Comparison of ENCODE assay signal across 9 mouse cellular contexts in the genomic region with DNA sequence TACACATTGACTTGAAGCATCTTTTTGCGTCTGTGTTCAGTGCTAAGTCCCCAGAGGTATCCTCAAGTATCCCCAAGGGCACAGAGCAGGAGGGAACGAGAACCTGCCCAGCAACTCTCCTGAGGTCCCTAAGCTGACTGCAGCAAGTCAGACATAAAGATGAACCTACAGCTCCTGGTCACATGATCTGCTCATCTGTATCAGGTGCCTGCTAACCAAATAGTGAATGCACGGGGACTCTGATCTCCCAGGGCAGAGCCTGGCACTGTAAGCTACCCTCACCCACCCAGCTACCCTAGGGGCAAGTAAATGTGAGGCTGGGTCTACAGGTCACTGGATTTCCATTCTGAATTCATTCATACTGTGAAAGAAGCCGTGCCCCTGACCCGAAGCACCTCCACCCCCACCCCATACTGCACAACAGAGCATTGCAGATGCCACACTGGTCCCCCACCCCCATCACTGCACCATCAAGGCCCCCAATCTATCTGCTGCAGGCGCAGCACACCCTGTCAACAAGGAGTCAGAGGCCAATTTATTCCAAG. TPM values are rescaled to one million over a fixed set of nuclear protein-coding genes. Genes with fewer than 3 reads are reported as not detected.
DNase-seq lines count a peak whose midpoint lies in the region; ATAC-seq and TF ChIP-seq lines count a peak whose summit lies in the region.
"Had no signal": no experiment of that assay in that cellular context is flagged by ENCODE, and none has a peak within 500 bp of the region (broad histone marks: within the 10 kb centered on the region; RNA-seq: fewer than 3 reads in every experiment).

No protein-coding gene starts in this region.

- TF ChIP-seq CTCF in MEL (IDR thresholded peaks at IDR 0.05 in 2 of 3, conservative IDR thresholded peaks at IDR 0.05 in 1 of 3; ENCODE audit: control insufficient read depth in 1 of 3, insufficient read depth in 1 of 3, low read depth in 2 of 3, low read length in 3 of 3, poor library complexity in 1 of 3, severe bottlenecking in 1 of 3): no peak

- H3K27ac ChIP-seq in heart, embryonic 10.5 days: peak overlapping the region; percentile 92
- H3K27ac ChIP-seq in MEL (ENCODE audit: control insufficient read depth, low read depth, low read length): no peak overlapping the region
- no peak overlapping the region for H3K27ac ChIP-seq in heart, embryonic 16.5 days (ENCODE audit: low read length)
- H3K27ac ChIP-seq in midbrain, embryonic 11.5 days (ENCODE audit: low read depth, low read length): no peak overlapping the region

- H3K4me1 ChIP-seq in heart, embryonic 10.5 days: peaks cover 67% of the 10 kb centered on the region
- H3K4me1 ChIP-seq in MEL (ENCODE audit: control insufficient read depth in 1 of 2, insufficient read depth in 2 of 2, low read length in 2 of 2): peaks cover 0 to 11% of the 10 kb centered on the region in 2 experiments; a peak in 1 of 4 replicates
- peaks cover 43% of the 10 kb centered on the region for H3K4me1 ChIP-seq in heart, embryonic 16.5 days (ENCODE audit: control insufficient read depth, insufficient read depth, low read length)
- peaks cover 52% of the 10 kb centered on the region for H3K4me1 ChIP-seq in midbrain, embryonic 11.5 days (ENCODE audit: control insufficient read depth, insufficient read depth, low read length)

- WGBS in heart, embryonic 10.5 days: 32% methylated on average over 6 of the region's 6 CpGs
- 26% methylated on average over 6 of the region's 6 CpGs for WGBS in heart, embryonic 16.5 days
- WGBS in midbrain, embryonic 11.5 days: 26% methylated on average over 6 of the region's 6 CpGs

- peak overlapping the region; percentile 88 for H3K4me3 ChIP-seq in heart, embryonic 10.5 days
- H3K4me3 ChIP-seq in MEL (ENCODE audit: control insufficient read depth in 1 of 2, insufficient read depth in 1 of 2, low read depth in 2 of 2, low read length in 2 of 2): no peak overlapping the region
- H3K4me3 ChIP-seq in heart, embryonic 16.5 days (ENCODE audit: low read length): peak overlapping the region; percentile 79
- H3K4me3 ChIP-seq in midbrain, embryonic 11.5 days (ENCODE audit: low read depth, low read length): peak overlapping the region; percentile 89

- no peaks in the 10 kb centered on the region for H3K9me3 ChIP-seq in heart, embryonic 10.5 days
- no peaks in the 10 kb centered on the region for H3K9me3 ChIP-seq in MEL (replicated peaks; ENCODE audit: insufficient read depth, low read length)
- H3K9me3 ChIP-seq in heart, embryonic 16.5 days (replicated peaks; ENCODE audit: control insufficient read depth, low read length): no peaks in the 10 kb centered on the region
- H3K9me3 ChIP-seq in midbrain, embryonic 11.5 days (ENCODE audit: control insufficient read depth, low read length): no peaks in the 10 kb centered on the region

- H3K79me2 ChIP-seq in MEL (ENCODE audit: control insufficient read depth, insufficient read depth, low read length, poor library complexity): no peaks in the 10 kb centered on the region

- no peak for TF ChIP-seq POLR2A in MEL (IDR thresholded peaks at IDR 0.05; ENCODE audit: control insufficient read depth in 1 of 2, insufficient read depth in 1 of 2, low read depth in 1 of 2, low read length in 2 of 2, poor library complexity in 1 of 2)

- no peaks in the 10 kb centered on the region for H3K36me3 ChIP-seq in heart, embryonic 10.5 days
- no peaks in the 10 kb centered on the region; a peak in 1 of 4 replicates for H3K36me3 ChIP-seq in MEL (ENCODE audit: control insufficient read depth in 1 of 2, insufficient read depth in 2 of 2, low read length in 2 of 2)
- H3K36me3 ChIP-seq in heart, embryonic 16.5 days (ENCODE audit: control insufficient read depth, insufficient read depth): no peaks in the 10 kb centered on the region
- no peaks in the 10 kb centered on the region for H3K36me3 ChIP-seq in midbrain, embryonic 11.5 days (ENCODE audit: control insufficient read depth, insufficient read depth, low read length)

- no peak for DNase-seq in heart, embryonic 10.5 days (ENCODE audit: low spot score)
- DNase-seq in heart, adult 18-20 months: no peak
- DNase-seq in MEL (ENCODE audit: low read depth, low spot score): no peak
- DNase-seq in midbrain, embryonic 11.5 days (ENCODE audit: low spot score, missing footprints): no peak
- DNase-seq in left cerebral cortex, adult 8-10 months (ENCODE audit: low spot score in 2 of 2): no peak
- DNase-seq in ovary, postnatal 36 days (ENCODE audit: low spot score): no peak
- DNase-seq in layer of hippocampus, postnatal 10 days (ENCODE audit: low spot score in 2 of 2): no peak

- TF ChIP-seq RAD21 in MEL (IDR thresholded peaks at IDR 0.05; ENCODE audit: low read depth, low read length): no peak

- no peak for ATAC-seq in heart, embryonic 16.5 days (replicated peaks; ENCODE audit: extremely low read depth, insufficient read depth, low FRiP score)
- ATAC-seq in midbrain, embryonic 11.5 days (ENCODE audit: low FRiP score): no peak

- H3K4me2 ChIP-seq in heart, embryonic 16.5 days (ENCODE audit: low read depth, low read length): peak overlapping the region; percentile 92
- H3K4me2 ChIP-seq in midbrain, embryonic 11.5 days: peak overlapping the region; percentile 96

- no peak for TF ChIP-seq EP300 in MEL (IDR thresholded peaks at IDR 0.05; ENCODE audit: low read depth in 1 of 2, low read length in 2 of 2)

- no peak overlapping the region for H3K9ac ChIP-seq in MEL (ENCODE audit: control insufficient read depth, low read depth, low read length, poor library complexity, severe bottlenecking)
- peak overlapping the region; percentile 85 for H3K9ac ChIP-seq in heart, embryonic 16.5 days (ENCODE audit: low read length)
- peak overlapping the region; percentile 88 for H3K9ac ChIP-seq in midbrain, embryonic 11.5 days (ENCODE audit: low read length)

- H3K27me3 ChIP-seq in heart, embryonic 10.5 days (ENCODE audit: insufficient read depth, poor library complexity, severe bottlenecking): peaks cover 96% of the 10 kb centered on the region
- peaks cover 5 to 15% of the 10 kb centered on the region in 2 experiments for H3K27me3 ChIP-seq in MEL (ENCODE audit: control insufficient read depth in 1 of 2, insufficient read depth in 2 of 2, low read length in 2 of 2)
- H3K27me3 ChIP-seq in heart, embryonic 16.5 days (ENCODE audit: control insufficient read depth, insufficient read depth, low read length): peaks cover 11% of the 10 kb centered on the region
- peaks cover 16% of the 10 kb centered on the region for H3K27me3 ChIP-seq in midbrain, embryonic 11.5 days (ENCODE audit: control insufficient read depth, insufficient read depth, low read length)

RNA-seq across cellular contexts. Expression of gene Dusp8, which starts 1.9 kb away (rescaled TPM):
- polyA plus RNA-seq in heart, embryonic 10.5 days (2016; fragmentation: Nextera tagmentation; extraction: Ambion mirVana): 5.3 and 9.0 TPM in 2 replicates
- total RNA-seq in heart, adult 18-20 months (2021): 10 to 100 TPM; 30.7 to 36.6 TPM
- total RNA-seq in MEL (2012; rRNA removed): 0.20 and 0.23 TPM in 2 replicates
- polyA plus RNA-seq in MEL (2012; ENCODE audit: insufficient read depth in 1 of 2, insufficient read length in 2 of 2, low read depth in 1 of 2, low replicate concordance in 2 of 2, missing spikeins in 1 of 2): under 1 TPM in 1 of 2 experiments, not detected in 1; 0.31 TPM
- polyA plus RNA-seq in heart, embryonic 16.5 days (2015; fragmentation: Nextera tagmentation; extraction: Ambion mirVana): 9.3 and 11.1 TPM in 2 replicates
- polyA plus RNA-seq in midbrain, embryonic 11.5 days (2014; fragmentation: Nextera tagmentation; extraction: Ambion mirVana): 14.5 and 15.7 TPM in 2 replicates
- 100 to 1,000 TPM; 127 to 151 (median 133) TPM for total RNA-seq in left cerebral cortex, adult 8-10 months (2022)
- total RNA-seq in layer of hippocampus, postnatal 10 days (2021): 100 to 1,000 TPM; 139 to 150 TPM

RNA-seq across cellular contexts. Expression of gene Gm45618, which starts 26.8 kb away (rescaled TPM):
- not detected in 2 replicates for polyA plus RNA-seq in heart, embryonic 10.5 days (2016; fragmentation: Nextera tagmentation; extraction: Ambion mirVana)
- not detected for total RNA-seq in heart, adult 18-20 months (2021)
- total RNA-seq in MEL (2012; rRNA removed): not detected in 2 replicates
- polyA plus RNA-seq in MEL (2012; ENCODE audit: insufficient read depth in 1 of 2, insufficient read length in 2 of 2, low read depth in 1 of 2, low replicate concordance in 2 of 2, missing spikeins in 1 of 2): not detected
- polyA plus RNA-seq in heart, embryonic 16.5 days (2015; fragmentation: Nextera tagmentation; extraction: Ambion mirVana): not detected in 2 replicates
- not detected in 2 replicates for polyA plus RNA-seq in midbrain, embryonic 11.5 days (2014; fragmentation: Nextera tagmentation; extraction: Ambion mirVana)
- not detected for total RNA-seq in left cerebral cortex, adult 8-10 months (2022)
- total RNA-seq in layer of hippocampus, postnatal 10 days (2021): not detected
- total RNA-seq: ES-E14 had no signal

RNA-seq across cellular contexts. Expression of gene Mob2, which starts 32.9 kb away (rescaled TPM):
- 52.4 and 54.9 TPM in 2 replicates for polyA plus RNA-seq in heart, embryonic 10.5 days (2016; fragmentation: Nextera tagmentation; extraction: Ambion mirVana)
- total RNA-seq in heart, adult 18-20 months (2021): 10 to 100 TPM; 45.7 to 51.1 TPM
- 33.6 and 33.9 TPM in 2 replicates for total RNA-seq in MEL (2012; rRNA removed)
- polyA plus RNA-seq in MEL (2012; ENCODE audit: insufficient read depth in 1 of 2, insufficient read length in 2 of 2, low read depth in 1 of 2, low replicate concordance in 2 of 2, missing spikeins in 1 of 2): 10 to 100 TPM in 1 of 2 experiments, not detected in 1; 45.2 TPM
- 54.3 and 56.3 TPM in 2 replicates for polyA plus RNA-seq in heart, embryonic 16.5 days (2015; fragmentation: Nextera tagmentation; extraction: Ambion mirVana)
- polyA plus RNA-seq in midbrain, embryonic 11.5 days (2014; fragmentation: Nextera tagmentation; extraction: Ambion mirVana): 59.2 and 60.2 TPM in 2 replicates
- total RNA-seq in left cerebral cortex, adult 8-10 months (2022): 10 to 100 TPM; 32.6 to 34.9 (median 33.7) TPM
- 10 to 100 TPM; 20.5 to 20.9 TPM for total RNA-seq in layer of hippocampus, postnatal 10 days (2021)

RNA-seq across cellular contexts. Expression of gene Gm39115, which starts 42.1 kb away (rescaled TPM):
- not detected in 2 replicates for polyA plus RNA-seq in heart, embryonic 10.5 days (2016; fragmentation: Nextera tagmentation; extraction: Ambion mirVana)
- not detected for total RNA-seq in heart, adult 18-20 months (2021)
- not detected in 2 replicates for total RNA-seq in MEL (2012; rRNA removed)
- polyA plus RNA-seq in MEL (2012; ENCODE audit: insufficient read depth in 1 of 2, insufficient read length in 2 of 2, low read depth in 1 of 2, low replicate concordance in 2 of 2, missing spikeins in 1 of 2): not detected
- polyA plus RNA-seq in heart, embryonic 16.5 days (2015; fragmentation: Nextera tagmentation; extraction: Ambion mirVana): not detected in 2 replicates
- not detected in 2 replicates for polyA plus RNA-seq in midbrain, embryonic 11.5 days (2014; fragmentation: Nextera tagmentation; extraction: Ambion mirVana)
- total RNA-seq in left cerebral cortex, adult 8-10 months (2022): not detected
- total RNA-seq in layer of hippocampus, postnatal 10 days (2021): not detected
- total RNA-seq: ES-E14 had no signal

RNA-seq across cellular contexts. Expression of gene Gm45337, which starts 50.6 kb away (rescaled TPM):
- not detected in 2 replicates for polyA plus RNA-seq in heart, embryonic 10.5 days (2016; fragmentation: Nextera tagmentation; extraction: Ambion mirVana)
- not detected for total RNA-seq in heart, adult 18-20 months (2021)
- total RNA-seq in MEL (2012; rRNA removed): not detected in 2 replicates
- polyA plus RNA-seq in MEL (2012; ENCODE audit: insufficient read depth in 1 of 2, insufficient read length in 2 of 2, low read depth in 1 of 2, low replicate concordance in 2 of 2, missing spikeins in 1 of 2): not detected
- polyA plus RNA-seq in heart, embryonic 16.5 days (2015; fragmentation: Nextera tagmentation; extraction: Ambion mirVana): not detected in 2 replicates
- not detected in 2 replicates for polyA plus RNA-seq in midbrain, embryonic 11.5 days (2014; fragmentation: Nextera tagmentation; extraction: Ambion mirVana)
- total RNA-seq in left cerebral cortex, adult 8-10 months (2022): not detected
- not detected for total RNA-seq in layer of hippocampus, postnatal 10 days (2021)
- total RNA-seq: ES-E14 had no signal

Comparison
In these comparisons a context has a peak if more than half of its experiments do, and no peak if none do; other contexts are left out.
1. H3K4me3 ChIP-seq: peak in heart, embryonic 10.5 days (single experiment), heart, embryonic 16.5 days (single experiment) and midbrain, embryonic 11.5 days (single experiment); none in MEL (0 of 2).
2. RNA of gene Dusp8, which starts 1.9 kb away (total RNA-seq): 139 to 150 TPM in layer of hippocampus, postnatal 10 days, 127 to 151 TPM in left cerebral cortex, adult 8-10 months and 30.7 to 36.6 TPM in heart, adult 18-20 months; 0.20 to 0.23 TPM in MEL; every median in the first group is over 10 times any median in the second.